Mouse (Mus musculus) small intestine, adult 2 months (tissue): ENCODE measurements around the gene Rbfox1. TPM values are rescaled to one million over a fixed set of nuclear protein-coding genes. Genes with fewer than 3 reads are reported as not detected.

Experiments
- H3K27ac ChIP-seq: fragments of 200-500 bp; 2 replicates; pipeline ENCODE4 v1.5.1; 2012; ENCODE audit warnings: low read depth, low read length, control low read depth, inconsistent platforms; ENCODE audit not compliant: insufficient read depth
- H3K27me3 ChIP-seq: fragments of 200-500 bp; 2 replicates; pipeline ENCODE4 v1.6.1; 2012; ENCODE audit warnings: mild to moderate bottlenecking, moderate library complexity, low read length, inconsistent platforms; ENCODE audit not compliant: control insufficient read depth, insufficient read depth
- H3K36me3 ChIP-seq: fragments of 200-500 bp; 2 replicates; pipeline ENCODE4 v1.6.1; 2012; ENCODE audit warnings: mild to moderate bottlenecking, low read length, control low read depth, inconsistent platforms; ENCODE audit not compliant: control insufficient read depth, insufficient read depth
- H3K4me1 ChIP-seq: fragments of 200-500 bp; 2 replicates; pipeline ENCODE4 v1.6.1; 2012; ENCODE audit warnings: low read length, inconsistent platforms, mixed read lengths; ENCODE audit not compliant: control insufficient read depth, insufficient read depth, insufficient read length
- H3K4me3 ChIP-seq: fragments of 200-500 bp; 2 replicates; pipeline ENCODE4 v1.5.1; 2012; ENCODE audit warnings: low read depth, mild to moderate bottlenecking, control low read depth, inconsistent platforms, low read length, moderate library complexity
- CTCF ChIP-seq: fragments of 200-500 bp; IDR thresholded peaks from 2 replicates; pipeline ENCODE4 v1.5.1; 2012; ENCODE audit warnings: low read depth, mild to moderate bottlenecking, control low read depth, inconsistent platforms, low read length, moderate library complexity, mixed read lengths; ENCODE audit not compliant: insufficient replicate concordance, insufficient read length; ENCODE audit errors: extremely low read depth
- POLR2A ChIP-seq: fragments of 200-500 bp; IDR thresholded peaks from 2 replicates; pipeline ENCODE4 v1.6.1; 2012; ENCODE audit warnings: low read depth, mild to moderate bottlenecking, control low read depth, inconsistent platforms, low read length, moderate library complexity
- WGBS: fragments of 180-500 bp; shearing (Covaris S2); methylation state at CpG from one replicate; pipeline ENCODE4 v1.1.7; 2018; 5-methylcytosine and 5-hydroxymethylcytosine counted together
- polyA plus RNA-seq: library from polyadenylated mRNA; depleted of rRNA; stranded (reverse); fragments of >200 nt; gene quantifications from 2 replicates; pipeline ENCODE4 v1.2.3, GENCODE M21; 2012

The Rbfox1 gene
- polyA plus RNA-seq, 1 experiment: 0.72 TPM

- Histone ChIP-seq H3K27me3 (no peaks in the 10 kb centered on the region), H3K27ac (no peak overlapping the region), H3K36me3 (no peaks in the 10 kb centered on the region), H3K4me1 (no peaks in the 10 kb centered on the region), H3K4me3 (no peak overlapping the region)
- TF ChIP-seq CTCF: no peak
- no peak for TF ChIP-seq POLR2A
- 72% methylated on average over 2 of the region's 2 CpGs for WGBS
These were observed 1262.7 kb downstream of the Rbfox1 start for GRCm38 (mm10) chr16:7147884-7148283.

GRCm38 (mm10) chr16:7149106-7149899, 1264.1 kb downstream of the Rbfox1 start:
- no peak for TF ChIP-seq POLR2A
- no peak for TF ChIP-seq CTCF
- no peak overlapping the region for H3K27ac ChIP-seq

GRCm38 (mm10) chr16:7150201-7150791, 1265.1 kb downstream of the Rbfox1 start:
- Histone ChIP-seq H3K36me3 (no peaks in the 10 kb centered on the region), H3K27ac (no peak overlapping the region)

More at GRCm38 (mm10) chr16:7149106-7149899, 1264.1 kb downstream of the Rbfox1 start:
- Histone ChIP-seq H3K36me3 (no peaks in the 10 kb centered on the region), H3K4me1 (no peaks in the 10 kb centered on the region), H3K27me3 (no peaks in the 10 kb centered on the region), H3K4me3 (no peak overlapping the region)
- WGBS: 73% methylated on average over 16 of the region's 16 CpGs

GRCm38 (mm10) chr16:7152401-7152800, 1267.2 kb downstream of the Rbfox1 start:
- no peaks in the 10 kb centered on the region for H3K36me3 ChIP-seq
- H3K27ac ChIP-seq: no peak overlapping the region
- TF ChIP-seq CTCF: no peak
- no peak for TF ChIP-seq POLR2A
- H3K27me3 ChIP-seq: no peaks in the 10 kb centered on the region
- no peak overlapping the region for H3K4me3 ChIP-seq
- 88% methylated on average over 4 of the region's 4 CpGs for WGBS
- no peaks in the 10 kb centered on the region for H3K4me1 ChIP-seq

More at GRCm38 (mm10) chr16:7150201-7150791, 1265.1 kb downstream of the Rbfox1 start:
- no peaks in the 10 kb centered on the region for H3K4me1 ChIP-seq
- WGBS: 31% methylated on average over 8 of the region's 8 CpGs
- no peak for TF ChIP-seq POLR2A
- H3K4me3 ChIP-seq: no peak overlapping the region
- H3K27me3 ChIP-seq: no peaks in the 10 kb centered on the region

- H3K36me3 ChIP-seq: no peaks in the 10 kb centered on the region
- no peaks in the 10 kb centered on the region for H3K4me1 ChIP-seq
- 72% methylated on average over 3 of the region's 3 CpGs for WGBS
- no peak overlapping the region for H3K4me3 ChIP-seq
- TF ChIP-seq CTCF (no peak), POLR2A (no peak)
- no peak overlapping the region for H3K27ac ChIP-seq
- H3K27me3 ChIP-seq: no peaks in the 10 kb centered on the region
These were observed 1269.5 kb downstream of the Rbfox1 start for GRCm38 (mm10) chr16:7154671-7155070.

GRCm38 (mm10) chr16:7158856-7159826, 1274.0 kb downstream of the Rbfox1 start:
- Histone ChIP-seq H3K4me3 (no peak overlapping the region), H3K27me3 (no peaks in the 10 kb centered on the region), H3K27ac (no peak overlapping the region), H3K36me3 (no peaks in the 10 kb centered on the region), H3K4me1 (no peaks in the 10 kb centered on the region)
- 73% methylated on average over 8 of the region's 8 CpGs for WGBS
- TF ChIP-seq CTCF: no peak
- no peak for TF ChIP-seq POLR2A

GRCm38 (mm10) chr16:7159827-7160217, 1274.7 kb downstream of the Rbfox1 start:
- no peak for TF ChIP-seq CTCF
- TF ChIP-seq POLR2A: no peak
- 73% methylated on average over 6 of the region's 6 CpGs for WGBS
- no peak overlapping the region for H3K27ac ChIP-seq
- H3K4me1 ChIP-seq: no peaks in the 10 kb centered on the region
- no peaks in the 10 kb centered on the region for H3K27me3 ChIP-seq
- no peaks in the 10 kb centered on the region for H3K36me3 ChIP-seq
- H3K4me3 ChIP-seq: no peak overlapping the region
